Mouse (Mus musculus): ENCODE results near the gene Higd1b.

Higd1b gene

DNA sequence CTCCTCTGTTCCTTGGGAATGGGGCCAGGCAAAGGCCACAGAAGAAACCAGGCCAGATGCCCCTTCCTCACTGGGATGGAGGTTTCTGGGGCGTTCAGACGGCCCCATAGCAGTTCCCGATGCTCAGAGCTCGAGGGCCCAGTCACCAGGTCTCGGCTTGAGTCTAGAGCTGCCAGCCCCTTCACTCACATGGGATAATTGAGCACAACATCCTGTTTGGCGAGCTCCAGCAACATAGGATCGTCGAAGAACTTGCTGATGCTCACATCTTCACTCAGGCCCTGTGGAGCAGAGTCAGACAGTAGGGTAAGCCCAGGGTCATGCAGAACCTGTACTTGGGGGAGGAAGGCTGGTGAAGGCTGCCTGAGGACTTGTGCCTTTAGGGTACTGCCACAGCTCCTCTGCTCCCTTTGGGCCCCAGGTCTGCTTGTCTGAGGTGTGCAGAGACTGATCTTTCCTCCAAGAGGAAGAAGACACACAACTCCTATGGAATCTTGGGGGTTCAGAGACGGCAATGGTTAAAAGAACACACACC lies 3.0 kb downstream of the Higd1b start:
- no peak for DNase-seq

- DNase-seq, result no peak
Measured at GRCm38 (mm10) chr11:102845926-102846325, 10.3 kb downstream of the Higd1b start.

DNA sequence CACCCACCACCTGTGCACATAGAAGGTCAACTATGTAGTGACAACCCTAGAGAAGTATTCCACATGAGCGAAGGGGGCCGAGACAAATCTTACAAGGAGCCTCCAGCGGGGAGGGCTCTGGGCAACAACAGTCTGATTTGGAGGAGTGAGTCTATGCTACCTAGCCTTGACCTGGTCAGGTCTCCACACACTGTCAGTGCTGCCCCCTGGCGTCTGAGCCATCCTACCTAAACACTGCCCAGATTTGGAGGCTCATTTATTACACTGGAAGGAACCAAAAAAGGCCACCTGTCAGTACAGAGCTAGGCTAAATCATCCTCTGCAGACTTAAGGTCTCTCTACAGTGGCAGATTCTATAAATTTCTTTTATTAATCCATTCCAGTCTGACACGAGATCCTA lies 16.2 kb downstream of the Higd1b start:
- peak; percentile 89 for DNase-seq

DNA sequence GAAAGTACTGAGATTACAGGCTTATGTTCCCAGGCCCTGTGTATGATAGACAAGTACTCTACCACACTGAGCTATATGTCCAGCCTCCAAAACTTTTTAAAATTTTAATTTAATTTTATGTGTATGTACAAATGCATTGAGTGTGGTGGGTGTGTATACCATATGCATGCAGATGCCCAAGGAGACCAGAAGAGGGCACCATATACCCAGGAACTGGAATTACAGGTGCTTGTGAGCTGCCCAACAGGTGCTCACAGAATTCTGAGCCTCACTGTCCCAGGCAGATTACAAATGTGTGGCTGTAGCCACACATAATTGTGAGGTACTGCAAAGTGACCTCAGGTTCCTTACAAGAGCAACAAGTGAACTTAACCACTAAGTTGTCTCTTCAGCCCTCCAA lies 18.1 kb downstream of the Higd1b start:
- no peak for DNase-seq

DNA sequence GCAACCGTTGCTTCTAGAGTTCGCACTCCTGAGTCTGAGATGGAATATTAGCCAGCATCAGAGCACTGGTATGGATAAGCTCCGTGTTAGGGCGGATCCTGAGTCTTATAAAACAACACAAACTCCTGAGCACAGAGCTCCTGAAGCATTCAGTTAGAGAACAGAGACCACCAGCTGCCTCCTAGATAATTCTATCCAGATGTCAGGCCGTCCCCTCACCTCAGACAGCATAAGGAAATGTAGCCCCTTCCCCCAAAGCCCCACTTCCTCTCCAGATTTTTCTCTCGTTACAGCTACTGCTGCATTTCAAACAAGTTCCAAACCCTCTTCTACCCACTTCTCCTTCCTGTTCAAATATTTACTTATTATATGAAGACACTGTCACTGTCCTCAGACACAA lies 20.3 kb downstream of the Higd1b start:
- DNase-seq, result no peak

DNA sequence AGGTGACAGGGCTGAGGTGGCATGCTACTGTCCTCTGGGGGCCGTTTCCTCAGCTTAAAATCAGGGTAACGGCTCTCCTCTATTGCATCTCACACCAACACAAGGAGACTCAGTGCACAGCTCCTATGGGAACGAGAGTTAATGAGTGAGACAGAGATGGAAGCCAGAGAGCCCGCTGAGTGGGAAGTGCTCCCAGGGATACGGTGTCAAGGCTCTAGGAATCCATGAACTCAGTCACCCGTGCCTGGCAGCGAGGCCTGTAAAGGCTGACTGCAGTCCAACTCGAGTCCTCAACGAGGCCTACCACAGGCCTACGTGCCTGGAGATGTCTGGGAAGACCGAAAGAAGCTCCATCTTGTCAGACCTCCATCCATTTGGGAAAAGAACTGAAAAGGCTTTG lies 23.3 kb downstream of the Higd1b start:
- no peak for DNase-seq

DNA sequence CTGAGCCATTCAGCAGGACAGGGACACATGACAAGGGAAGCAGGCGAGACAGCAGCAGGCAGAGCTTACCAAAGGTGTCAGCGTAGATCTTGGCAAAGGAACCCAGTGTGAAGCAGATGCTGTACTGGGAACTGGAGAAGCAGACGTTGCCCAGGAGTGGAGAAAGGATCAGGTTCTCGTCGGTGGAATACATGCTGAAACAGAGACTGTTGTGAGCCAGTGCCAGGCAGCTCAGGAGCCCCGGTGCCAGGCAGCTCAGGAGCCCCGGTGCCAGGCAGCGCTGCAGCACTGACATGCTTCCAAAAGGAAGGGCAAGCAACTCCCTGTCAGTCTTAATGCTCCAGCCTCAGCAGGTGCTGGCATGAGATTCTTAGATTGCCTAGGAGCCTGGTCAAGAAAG lies 24.3 kb downstream of the Higd1b start:
- no peak for DNase-seq

DNA sequence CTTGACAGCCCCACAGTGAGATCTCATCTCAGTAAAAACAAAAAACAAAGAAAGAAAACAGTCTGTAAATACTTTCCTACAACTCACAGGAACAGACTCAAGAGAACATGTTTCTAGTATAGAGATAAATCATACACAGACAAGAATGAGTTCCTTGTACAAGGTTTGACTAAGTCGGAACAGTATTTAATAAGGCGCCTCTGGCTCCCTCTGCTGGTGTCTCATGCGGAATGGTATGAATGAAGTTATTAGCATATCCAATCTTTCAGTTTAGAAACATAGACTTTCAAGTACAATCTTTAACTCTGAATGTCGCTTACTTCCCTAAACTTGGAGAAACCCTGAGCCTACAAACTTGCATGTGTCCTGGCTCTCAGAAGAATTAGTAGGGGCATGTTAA lies 28.6 kb downstream of the Higd1b start:
- peak; percentile 87 to 88 for DNase-seq

GRCm38 (mm10) chr11:102874801-102875334 lies 39.2 kb downstream of the Higd1b start:
- DNase-seq, result no peak

DNA sequence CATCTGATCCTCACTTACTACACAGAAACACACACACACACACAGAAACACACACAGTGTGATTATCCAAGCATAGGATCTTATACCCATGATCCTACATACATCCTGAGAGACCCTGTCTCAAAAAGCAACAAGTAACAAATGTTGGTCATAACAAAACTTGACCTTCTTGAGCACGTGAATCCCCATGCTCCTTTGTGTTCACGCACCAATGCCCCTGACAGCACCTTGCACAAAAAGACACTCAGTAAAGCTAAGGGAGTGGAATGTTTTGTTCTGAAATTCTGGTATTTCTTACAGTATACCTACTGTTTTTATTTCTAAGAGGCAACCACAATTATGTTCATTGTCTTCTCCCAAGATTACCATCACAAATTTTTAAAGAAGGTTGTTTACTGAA lies 43.9 kb downstream of the Higd1b start:
- DNase-seq, result no peak

- DNase-seq, result peak; percentile 93 to 95
Measured at GRCm38 (mm10) chr11:102880585-102881313, 45.1 kb downstream of the Higd1b start, which contains the start of the genes Eftud2 and Ccdc103. Gene Eftud2 (minus strand): TSS chr11:102880985. Gene Ccdc103 (plus strand): TSS chr11:102881204.

GRCm38 (mm10) chr11:102881314-102882198 lies 45.9 kb downstream of the Higd1b start:
- peak in 1 of 2 experiments; percentile 15 for DNase-seq

GRCm38 (mm10) chr11:102884616-102885219 lies 49.1 kb downstream of the Higd1b start, which contains the start of gene Fam187a:
Gene Fam187a (plus strand): TSS chr11:102885169.
- no peak for DNase-seq

- no peak for DNase-seq
Measured at GRCm38 (mm10) chr11:102887433-102887832, 51.8 kb downstream of the Higd1b start.
